Mouse (Mus musculus): Measurements from ENCODE around the gene Thada.
A peak's percentile ranks its signal among the peaks of the same experiment; 100 is the strongest.

Thada gene

DNA sequence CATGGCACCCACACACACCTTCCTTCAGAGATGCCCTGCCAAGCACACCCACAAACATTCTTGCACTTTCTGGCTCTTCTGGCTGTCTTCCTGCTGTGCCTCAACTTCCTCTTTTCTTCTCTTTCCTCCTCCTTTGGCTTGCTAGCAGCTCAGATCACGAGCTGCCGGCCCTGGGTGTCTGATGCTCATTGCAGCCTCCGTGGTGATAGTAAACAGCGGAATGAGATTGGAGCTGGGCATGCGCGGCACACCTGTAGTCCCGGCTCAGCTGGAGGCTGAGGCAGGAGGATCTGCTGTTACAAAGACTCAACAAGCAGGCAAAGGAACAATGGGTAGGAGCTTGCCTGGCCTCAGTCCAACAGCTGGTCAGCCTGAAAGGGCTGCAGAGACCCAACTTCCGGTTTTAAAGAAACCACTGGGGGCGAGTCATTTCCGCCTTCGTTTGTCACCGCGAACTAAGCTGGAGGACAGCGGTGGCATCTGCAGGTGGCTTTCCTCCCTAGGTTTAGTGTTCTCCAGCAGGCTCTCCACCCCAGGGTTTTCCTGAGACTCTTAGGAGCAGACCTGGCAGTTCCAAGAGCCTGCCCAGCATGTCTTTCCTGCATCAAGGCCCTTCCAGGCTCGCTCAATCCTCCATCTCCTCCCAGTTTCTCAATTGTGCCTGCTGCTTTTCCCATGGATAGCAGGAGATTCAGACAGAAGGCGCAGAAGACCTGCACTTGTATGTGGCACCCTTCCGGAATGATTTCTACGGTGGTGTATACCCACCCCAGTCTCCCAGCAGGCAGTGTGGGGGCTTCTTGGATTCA, 284.3 kb downstream of the Thada start:
- peak; percentile 46 for DNase-seq

DNA sequence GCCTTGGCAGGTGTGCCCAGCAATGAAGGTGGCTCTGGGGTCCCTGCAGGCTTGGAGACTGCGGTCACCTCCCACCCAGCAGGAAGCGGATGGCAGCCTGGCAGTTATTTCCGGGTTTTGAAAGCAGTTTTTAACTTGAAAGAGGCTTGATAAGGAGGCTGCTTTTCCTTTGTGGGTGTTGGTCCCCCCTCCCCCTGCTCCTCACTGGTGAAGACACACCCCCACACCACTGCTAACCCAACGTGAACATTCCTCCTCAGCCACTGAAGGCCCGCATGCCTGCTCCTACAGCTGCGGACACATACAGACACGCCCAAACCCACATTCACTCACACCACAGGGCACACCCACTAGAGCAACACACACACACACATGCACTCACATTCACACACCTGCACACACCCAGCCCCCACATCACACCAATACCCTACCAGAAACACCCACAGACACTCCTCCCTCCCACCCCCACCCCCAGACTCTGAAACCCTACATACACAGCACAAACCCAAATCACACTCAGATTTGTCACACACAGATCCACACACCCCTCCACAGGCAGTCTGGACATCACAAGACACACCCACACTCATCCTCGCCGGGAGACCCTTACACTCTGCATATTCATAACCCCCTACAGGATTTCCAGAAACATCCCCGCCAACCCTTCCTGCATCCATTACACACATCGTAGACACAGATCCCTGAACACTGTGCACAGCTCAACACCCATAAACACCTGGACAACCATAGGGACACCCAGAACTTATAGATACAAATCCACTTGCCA, 285.1 kb downstream of the Thada start:
- peak; percentile 54 for DNase-seq

DNA sequence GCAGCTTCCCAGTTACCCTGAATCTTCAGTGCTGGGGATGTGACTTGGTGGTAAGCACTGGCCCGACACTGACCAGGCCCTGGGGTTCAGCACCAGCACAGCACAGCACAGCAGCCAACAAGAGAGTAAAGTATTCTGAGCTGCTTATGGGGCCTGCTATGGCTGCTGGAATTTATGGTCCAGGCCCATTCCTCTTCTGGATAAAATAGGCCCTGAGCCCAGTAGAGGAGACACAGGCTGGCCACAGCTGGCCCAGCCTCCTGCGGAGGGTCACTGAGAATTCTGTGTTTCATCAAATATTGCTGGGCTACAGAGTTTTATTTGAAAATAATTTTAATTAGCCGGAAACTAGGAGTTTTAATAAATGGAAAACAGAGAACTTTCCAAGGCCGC, 286.0 kb downstream of the Thada start:
- no peak for DNase-seq

DNA sequence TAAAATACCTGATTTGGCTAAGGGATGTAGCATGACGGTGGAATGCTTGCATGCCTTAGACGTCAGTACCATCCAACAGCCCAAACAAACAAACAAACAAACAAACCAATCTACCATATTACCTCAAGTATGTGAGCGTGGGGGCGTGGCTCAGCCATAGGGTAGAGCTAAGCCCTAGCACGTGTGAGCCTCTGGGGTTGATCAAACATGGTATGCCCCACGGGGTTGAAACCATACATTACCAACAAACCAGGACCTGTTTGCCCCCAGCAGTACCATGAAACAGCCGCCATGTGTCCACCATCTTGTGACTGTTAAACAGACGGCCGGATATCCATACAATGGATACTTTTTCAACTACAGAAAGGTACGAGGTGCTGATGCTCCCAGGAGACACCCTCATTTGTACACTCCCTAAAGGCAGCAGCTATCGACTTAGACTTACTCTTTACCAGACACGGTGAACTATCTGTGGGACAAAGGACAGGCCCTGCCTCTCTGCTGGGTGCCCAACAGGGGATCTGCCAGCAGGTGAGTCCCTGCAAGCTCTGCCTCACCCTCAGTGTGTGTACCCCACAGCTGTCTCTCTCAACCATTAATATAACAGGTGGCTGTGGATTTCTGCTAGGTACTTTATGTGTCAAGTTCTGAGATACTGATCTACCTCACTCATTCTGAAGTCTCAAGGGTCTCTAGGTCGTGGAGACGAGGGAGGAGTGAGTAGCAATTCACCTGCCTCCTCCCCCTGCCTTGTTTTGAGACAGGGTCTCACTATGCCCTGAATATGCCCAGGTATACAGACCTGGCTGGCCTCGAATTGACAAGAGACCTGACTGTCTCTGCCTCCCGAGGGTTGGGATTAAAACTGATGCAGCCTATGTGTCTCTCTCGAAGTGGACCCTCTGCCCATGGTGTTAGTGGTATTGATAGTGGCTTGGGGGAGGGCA, 286.7 kb downstream of the Thada start:
- DNase-seq: no peak

GRCm38 (mm10) chr17:84177481-84177880, 288.5 kb downstream of the Thada start:
- no peak for DNase-seq

- DNase-seq: no peak
Observed at GRCm38 (mm10) chr17:84176446-84176845, 289.6 kb downstream of the Thada start.

- DNase-seq: no peak
Observed at GRCm38 (mm10) chr17:84175196-84175595, 290.8 kb downstream of the Thada start.

DNA sequence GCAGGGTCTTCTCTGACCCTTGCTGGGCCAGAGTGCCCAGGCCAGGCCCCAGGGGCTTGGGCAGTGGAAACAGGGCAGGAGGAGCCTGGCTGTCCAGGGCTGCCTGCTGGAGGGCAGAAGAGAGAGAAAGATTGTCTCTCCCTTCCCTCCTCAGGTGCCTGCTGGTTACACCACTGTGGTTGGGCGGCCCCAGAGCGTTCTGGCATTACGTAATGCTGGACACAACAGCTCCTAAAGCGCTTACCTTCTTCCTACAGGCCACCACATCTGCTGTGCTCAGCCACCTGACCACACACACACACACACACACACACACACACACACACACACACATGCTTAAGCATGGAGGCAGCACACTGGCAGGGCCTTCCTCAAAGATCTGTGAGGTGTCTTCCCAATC, 298.6 kb downstream of the Thada start:
- no peak for DNase-seq

GRCm38 (mm10) chr17:84166135-84166860, 299.7 kb downstream of the Thada start:
- no peak for DNase-seq

- no peak for DNase-seq
Observed at GRCm38 (mm10) chr17:84165735-84166134, 300.3 kb downstream of the Thada start.

GRCm38 (mm10) chr17:84164146-84164545, 301.9 kb downstream of the Thada start:
- no peak for DNase-seq

- DNase-seq: no peak
Observed at GRCm38 (mm10) chr17:84163066-84163785, 302.8 kb downstream of the Thada start.

GRCm38 (mm10) chr17:84162211-84162760, 303.7 kb downstream of the Thada start:
- no peak for DNase-seq

GRCm38 (mm10) chr17:84161231-84161854, 304.7 kb downstream of the Thada start:
- DNase-seq: no peak

GRCm38 (mm10) chr17:84158891-84159290, 307.1 kb downstream of the Thada start:
- no peak for DNase-seq

DNA sequence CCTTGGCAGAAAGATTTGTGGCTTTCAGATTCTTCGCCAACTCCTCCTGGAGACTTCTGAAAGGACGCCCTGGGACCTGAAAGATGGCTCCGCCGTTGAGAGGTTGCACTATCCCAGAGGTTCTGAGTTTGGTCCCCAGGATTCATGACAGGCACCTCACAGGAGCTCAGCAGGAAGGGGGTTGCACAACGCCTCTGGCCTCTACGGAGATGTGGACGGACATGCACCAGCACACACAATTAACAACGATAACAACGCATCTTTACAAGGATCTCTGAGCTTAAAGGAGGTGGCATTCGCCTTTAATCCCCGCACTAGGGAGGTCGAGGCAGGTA, 307.6 kb downstream of the Thada start:
- DNase-seq: no peak

DNA sequence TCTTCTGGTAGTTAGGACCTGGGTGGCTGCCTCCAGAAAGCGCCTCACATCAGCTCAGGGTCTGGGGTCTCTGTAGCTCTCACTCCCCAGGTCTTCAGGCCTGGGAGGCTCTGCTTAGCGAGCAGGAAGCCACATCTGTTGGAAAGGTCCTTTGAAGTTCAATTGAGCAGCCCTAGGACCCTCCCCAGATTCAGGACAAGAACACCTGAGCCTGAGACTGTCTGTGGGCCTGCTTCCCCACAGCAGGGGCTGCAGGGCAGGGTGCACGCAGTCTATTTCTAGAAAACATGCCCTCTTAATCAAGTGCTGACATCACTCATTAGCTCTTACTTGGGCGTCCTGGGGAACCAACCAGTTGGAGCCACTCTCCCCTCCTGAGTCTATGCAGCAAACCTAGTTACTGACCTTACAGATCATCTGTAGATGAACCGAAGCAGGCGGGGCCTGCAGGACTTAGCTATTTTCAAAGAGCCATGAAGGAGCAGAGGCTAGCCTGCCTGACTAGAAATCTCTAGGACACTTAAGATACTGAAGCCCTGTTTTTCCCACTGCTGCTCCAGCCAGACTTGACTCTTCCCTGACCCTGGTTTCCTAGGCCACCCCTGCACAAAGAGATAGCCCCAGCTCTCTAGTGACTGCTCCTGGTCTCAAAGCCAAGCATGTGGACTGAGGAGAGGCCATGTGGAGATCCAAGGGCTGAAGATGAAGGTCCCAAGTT, 308.1 kb downstream of the Thada start:
- DNase-seq: no peak

GRCm38 (mm10) chr17:84156748-84157742, 309.0 kb downstream of the Thada start:
- no peak for DNase-seq

DNA sequence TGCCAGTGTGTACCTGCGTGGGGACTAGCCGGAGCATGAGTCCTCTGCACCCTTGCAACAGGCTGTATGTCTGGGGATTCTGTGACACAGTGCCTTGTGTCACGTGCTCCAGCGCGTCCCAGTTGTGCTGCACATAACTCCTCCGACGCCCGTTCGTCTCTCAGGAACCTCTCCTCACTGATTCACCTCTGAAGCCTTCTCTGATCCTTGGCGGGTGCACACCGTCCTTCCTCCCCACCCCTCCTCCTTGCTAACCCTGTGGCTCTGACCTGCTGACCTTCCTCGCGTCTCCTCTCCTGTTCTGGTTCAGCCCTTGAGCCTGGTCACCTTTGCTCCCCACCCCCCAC, 309.8 kb downstream of the Thada start:
- DNase-seq: no peak

Measured in embryo, embryonic 11 days (tissue).